Mouse (Mus musculus): ENCODE measurements around the gene Hoxa6.

Gene Hoxa6

GRCm38 (mm10) chr6:52214271-52214670 lies 5.7 kb upstream of the Hoxa6 start:
- DNase-seq (ENCODE audit: low read depth): no peak

GRCm38 (mm10) chr6:52213119-52213986 lies 4.8 kb upstream of the Hoxa6 start, which contains the start of the genes Hoxa3 and Gm28308:
TSS of gene Hoxa3 (minus strand) at chr6:52213336.
TSS of gene Gm28308 (minus strand) at chr6:52213339.
- DNase-seq (ENCODE audit: low read depth): no peak

GRCm38 (mm10) chr6:52212556-52213118 lies 4.1 kb upstream of the Hoxa6 start:
- DNase-seq (ENCODE audit: low read depth): no peak

GRCm38 (mm10) chr6:52211961-52212360 lies 3.4 kb upstream of the Hoxa6 start:
- no peak for DNase-seq (ENCODE audit: low read depth)

- no peak for DNase-seq (ENCODE audit: low read depth)
Measured at GRCm38 (mm10) chr6:52211170-52211935, 2.8 kb upstream of the Hoxa6 start.

- no peak for DNase-seq (ENCODE audit: low read depth)
Measured at GRCm38 (mm10) chr6:52209685-52210046, 1.1 kb upstream of the Hoxa6 start.

- no peak for DNase-seq (ENCODE audit: low read depth)
Measured at GRCm38 (mm10) chr6:52208868-52209684, 554 bp upstream of the Hoxa6 start.

GRCm38 (mm10) chr6:52207684-52207976 lies 892 bp downstream of the Hoxa6 start:
- DNase-seq (ENCODE audit: low read depth): no peak

- DNase-seq (ENCODE audit: low read depth): no peak
Measured at GRCm38 (mm10) chr6:52206882-52207683, 1.4 kb downstream of the Hoxa6 start.

- DNase-seq (ENCODE audit: low read depth): no peak
Measured at GRCm38 (mm10) chr6:52205638-52206621, 2.6 kb downstream of the Hoxa6 start.

- DNase-seq (ENCODE audit: low read depth): no peak
Measured at GRCm38 (mm10) chr6:52205221-52205620, 3.3 kb downstream of the Hoxa6 start.

- no peak for DNase-seq (ENCODE audit: low read depth)
Measured at GRCm38 (mm10) chr6:52204050-52204752, 4.3 kb downstream of the Hoxa6 start, which contains the start of gene Hoxa5. TSS of gene Hoxa5 (minus strand) at chr6:52204587.

- DNase-seq (ENCODE audit: low read depth): no peak
Measured at GRCm38 (mm10) chr6:52203371-52204049, 5.0 kb downstream of the Hoxa6 start.

- no peak for DNase-seq (ENCODE audit: low read depth)
Measured at GRCm38 (mm10) chr6:52203121-52203370, 5.5 kb downstream of the Hoxa6 start.

GRCm38 (mm10) chr6:52202362-52203120 lies 6.0 kb downstream of the Hoxa6 start:
- no peak for DNase-seq (ENCODE audit: low read depth)

GRCm38 (mm10) chr6:52201269-52201668 lies 7.3 kb downstream of the Hoxa6 start:
- no peak for DNase-seq (ENCODE audit: low read depth)

- no peak for DNase-seq (ENCODE audit: low read depth)
Measured at GRCm38 (mm10) chr6:52200751-52201250, 7.7 kb downstream of the Hoxa6 start.

All from c-Kit-positive CD71-positive TER-119-negative erythroid progenitor cells, embryonic 14.5 days (primary cell).